Mouse (Mus musculus): ENCODE results near the gene Mgll.

GRCm38 (mm10) chr6:88714200-88714674 lies 10.0 kb upstream of the Mgll start:
- TF ChIP-seq GATA1 (IDR thresholded peaks at IDR 0.05; ENCODE audit: low read length) (no peak), TAL1 (IDR thresholded peaks at IDR 0.05; ENCODE audit: low read length) (no peak)

Measured in erythroblast, embryonic 14.5 days (primary cell).